Mouse (Mus musculus): ENCODE data around the gene Soat2. TPM values are rescaled to one million over a fixed set of nuclear protein-coding genes. Genes with fewer than 3 reads are reported as not detected.

Gene Soat2
- polyA plus RNA-seq (2012; rRNA removed; ENCODE audit: low replicate concordance) = 0.95 and 1.1 TPM in 2 replicates

GRCm38 (mm10) chr15:102150301-102151135 lies at the start of gene Soat2:
Gene Soat2 (plus strand): TSS chr15:102150526.

GRCm38 (mm10) chr15:102136129-102136758 lies 14.1 kb upstream of the Soat2 start, which contains the start of gene Spryd3:
Gene Spryd3 (minus strand): TSS chr15:102136234.

GRCm38 (mm10) chr15:102144274-102144711 lies 6.0 kb upstream of the Soat2 start, which contains the start of gene Igfbp6:
Gene Igfbp6 (plus strand): TSS chr15:102144362.

GRCm38 (mm10) chr15:102202971-102203834 lies 52.9 kb downstream of the Soat2 start, which contains the start of gene Zfp740:
Gene Zfp740 (plus strand): TSS chr15:102203249.

GRCm38 (mm10) chr15:102204674-102205505 lies 54.6 kb downstream of the Soat2 start, which contains the start of gene Csad:
Gene Csad (minus strand): TSS chr15:102204724.

Other genes starting within 250 kb of the Soat2 start
- 0.57 and 1.0 TPM in 2 replicates for gene Krt4, start 225.8 kb upstream of the Soat2 start, polyA plus RNA-seq (2012; rRNA removed; ENCODE audit: low replicate concordance)
- gene Krt79, start 210.2 kb upstream of the Soat2 start, polyA plus RNA-seq (2012; rRNA removed; ENCODE audit: low replicate concordance) = 0.96 and 18.1 TPM in 2 replicates
- 0.36 and 0.70 TPM in 2 replicates for gene Krt78, start 196.2 kb upstream of the Soat2 start, polyA plus RNA-seq (2012; rRNA removed; ENCODE audit: low replicate concordance)
- 190 and 281 TPM in 2 replicates for gene Krt8, start 146.0 kb upstream of the Soat2 start, polyA plus RNA-seq (2012; rRNA removed; ENCODE audit: low replicate concordance)
- gene Krt18, start 122.3 kb upstream of the Soat2 start, polyA plus RNA-seq (2012; rRNA removed; ENCODE audit: low replicate concordance) = 200 and 262 TPM in 2 replicates
- 45.8 and 64.3 TPM in 2 replicates for gene Eif4b, start 76.8 kb upstream of the Soat2 start, polyA plus RNA-seq (2012; rRNA removed; ENCODE audit: low replicate concordance)
- 109 and 137 TPM in 2 replicates for gene Tns2, start 50.1 kb upstream of the Soat2 start, polyA plus RNA-seq (2012; rRNA removed; ENCODE audit: low replicate concordance)
- gene Spryd3, start 14.3 kb upstream of the Soat2 start, polyA plus RNA-seq (2012; rRNA removed; ENCODE audit: low replicate concordance) = 34.5 and 35.3 TPM in 2 replicates
- 247 and 395 TPM in 2 replicates for gene Igfbp6, start 6.2 kb upstream of the Soat2 start, polyA plus RNA-seq (2012; rRNA removed; ENCODE audit: low replicate concordance)
- 24.1 and 33.0 TPM in 2 replicates for gene Zfp740, start 52.7 kb downstream of the Soat2 start, polyA plus RNA-seq (2012; rRNA removed; ENCODE audit: low replicate concordance)
- gene Csad, start 54.2 kb downstream of the Soat2 start, polyA plus RNA-seq (2012; rRNA removed; ENCODE audit: low replicate concordance) = 310 and 374 TPM in 2 replicates
- 54.5 and 78.5 TPM in 2 replicates for gene Itgb7, start 81.4 kb downstream of the Soat2 start, polyA plus RNA-seq (2012; rRNA removed; ENCODE audit: low replicate concordance)
- gene Rarg, start 107.0 kb downstream of the Soat2 start, polyA plus RNA-seq (2012; rRNA removed; ENCODE audit: low replicate concordance) = 62.7 and 82.3 TPM in 2 replicates
- gene Gm9918, start 120.0 kb downstream of the Soat2 start, polyA plus RNA-seq (2012; rRNA removed; ENCODE audit: low replicate concordance) = 0.20 and 0.32 TPM in 2 replicates
- gene Mfsd5, start 128.9 kb downstream of the Soat2 start, polyA plus RNA-seq (2012; rRNA removed; ENCODE audit: low replicate concordance) = 117 and 134 TPM in 2 replicates
- gene Espl1, start 145.7 kb downstream of the Soat2 start, polyA plus RNA-seq (2012; rRNA removed; ENCODE audit: low replicate concordance) = 2.8 and 2.9 TPM in 2 replicates
- 50.1 and 98.8 TPM in 2 replicates for gene Pfdn5, start 175.6 kb downstream of the Soat2 start, polyA plus RNA-seq (2012; rRNA removed; ENCODE audit: low replicate concordance)
- gene Myg1, start 181.2 kb downstream of the Soat2 start, polyA plus RNA-seq (2012; rRNA removed; ENCODE audit: low replicate concordance) = 57.4 and 61.0 TPM in 2 replicates
- gene Aaas, start 200.2 kb downstream of the Soat2 start, polyA plus RNA-seq (2012; rRNA removed; ENCODE audit: low replicate concordance) = 47.2 and 52.8 TPM in 2 replicates
- 0.20 and 0.33 TPM in 2 replicates for gene Sp7, start 216.7 kb downstream of the Soat2 start, polyA plus RNA-seq (2012; rRNA removed; ENCODE audit: low replicate concordance)